In the genomic region with DNA sequence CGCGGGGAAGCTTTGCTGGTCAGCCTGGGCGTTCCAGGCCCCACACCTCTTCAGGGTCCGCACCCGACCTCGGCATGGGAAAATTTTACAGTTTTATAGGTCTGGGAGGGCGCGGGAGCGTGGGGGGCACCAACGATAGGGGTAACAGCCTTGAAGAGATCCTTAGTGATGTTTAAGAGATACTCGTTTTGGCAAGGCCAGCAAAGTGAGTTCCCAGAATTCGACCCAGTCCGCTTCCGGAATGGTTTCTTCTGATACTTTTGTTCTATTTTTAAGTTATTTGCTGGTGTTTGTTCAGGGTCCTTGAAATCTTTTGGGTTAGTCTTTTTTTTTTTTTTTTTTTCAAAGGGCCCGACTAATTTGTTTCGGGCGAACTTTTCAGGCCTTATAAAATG, we compare ENCODE assay signal across 8 mouse cellular contexts. TPM values are rescaled to one million over a fixed set of nuclear protein-coding genes. Genes with fewer than 3 reads are reported as not detected.
A peak's percentile ranks its signal among the peaks of the same experiment; 100 is the strongest.
DNase-seq lines count a peak whose midpoint lies in the region; ATAC-seq and TF ChIP-seq lines count a peak whose summit lies in the region.

No protein-coding gene starts in this region.

- peak overlapping the region; percentile 98 for H3K4me3 ChIP-seq in lung, embryonic 14.5 days (ENCODE audit: low read depth, low read length)
- peak overlapping the region; percentile 35 for H3K4me3 ChIP-seq in cortical plate, adult 2 months (ENCODE audit: insufficient read depth, low read length)
- peak overlapping the region; percentile 99 for H3K4me3 ChIP-seq in intestine, embryonic 15.5 days (replicated peaks)
- H3K4me3 ChIP-seq in neural tube, embryonic 13.5 days, result peak overlapping the region; percentile 85

- no peak for TF ChIP-seq CTCF in lung, embryonic 14.5 days (IDR thresholded peaks at IDR 0.05; ENCODE audit: low read depth)
- TF ChIP-seq CTCF in cortical plate, adult 2 months (IDR thresholded peaks at IDR 0.05; ENCODE audit: extremely low read depth, insufficient read depth, low read length), result no peak

- H3K9ac ChIP-seq in lung, embryonic 14.5 days, result peak overlapping the region; percentile 99
- H3K9ac ChIP-seq in intestine, embryonic 15.5 days, result peak overlapping the region; percentile 99
- peak overlapping the region; percentile 98 for H3K9ac ChIP-seq in neural tube, embryonic 13.5 days

- 3% methylated on average over 17 of the region's 17 CpGs for whole genome bisulfite sequencing in lung, embryonic 14.5 days
- 2% methylated on average over 17 of the region's 17 CpGs for WGBS in intestine, embryonic 15.5 days
- WGBS in neural tube, embryonic 13.5 days, result 3% methylated on average over 17 of the region's 17 CpGs

- peak overlapping the region; percentile 98 for H3K27ac ChIP-seq in lung, embryonic 14.5 days (ENCODE audit: low read depth)
- H3K27ac ChIP-seq in cortical plate, adult 2 months (ENCODE audit: insufficient read depth, low read length), result peak overlapping the region; percentile 28; the same call in 1 of the 2 replicates
- peak overlapping the region; percentile 95 for H3K27ac ChIP-seq in intestine, embryonic 15.5 days
- peak overlapping the region; percentile 93 for H3K27ac ChIP-seq in neural tube, embryonic 13.5 days (replicated peaks)

- no peaks in the 10 kb centered on the region for H3K27me3 ChIP-seq in lung, embryonic 14.5 days (ENCODE audit: insufficient read depth, low read length)
- H3K27me3 ChIP-seq in intestine, embryonic 15.5 days (replicated peaks), result no peaks in the 10 kb centered on the region
- no peaks in the 10 kb centered on the region for H3K27me3 ChIP-seq in neural tube, embryonic 13.5 days

- H3K4me2 ChIP-seq in lung, embryonic 14.5 days, result peak overlapping the region; percentile 63
- H3K4me2 ChIP-seq in intestine, embryonic 15.5 days (replicated peaks), result peak overlapping the region; percentile 60
- H3K4me2 ChIP-seq in neural tube, embryonic 13.5 days, result peak overlapping the region; percentile 70

- H3K4me1 ChIP-seq in lung, embryonic 14.5 days (ENCODE audit: insufficient read depth), result no peaks in the 10 kb centered on the region; the same call in 1 of the 2 replicates
- H3K4me1 ChIP-seq in cortical plate, adult 2 months (ENCODE audit: control insufficient read depth, insufficient read depth, low read length), result no peaks in the 10 kb centered on the region
- H3K4me1 ChIP-seq in intestine, embryonic 15.5 days (replicated peaks), result peaks cover 9% of the 10 kb centered on the region; the same call in 1 of the 2 replicates
- H3K4me1 ChIP-seq in neural tube, embryonic 13.5 days (replicated peaks), result peaks cover 21% of the 10 kb centered on the region

- TF ChIP-seq POLR2A in cortical plate, adult 2 months (IDR thresholded peaks at IDR 0.05; ENCODE audit: extremely low read depth, insufficient read depth, low read length), result no peak

- DNase-seq in lung, embryonic 14.5 days, result peak; percentile 59
- DNase-seq in lung, postnatal 14 days, result no peak
- DNase-seq in adrenal gland, postnatal 4 days (ENCODE audit: low spot score in 2 of 2), result no peak
- no peak for DNase-seq in layer of hippocampus, adult 8-10 months (ENCODE audit: low spot score in 2 of 2)

- no peak for ATAC-seq in lung, embryonic 14.5 days (ENCODE audit: insufficient read depth)
- no peak for ATAC-seq in intestine, embryonic 15.5 days
- no peak for ATAC-seq in neural tube, embryonic 13.5 days (ENCODE audit: low read depth)
- no peak for ATAC-seq in megakaryocyte-erythroid progenitor cell, adult 5-6 weeks (replicated peaks; ENCODE audit: low FRiP score, low TSS enrichment, poor library complexity, severe bottlenecking)

- H3K9me3 ChIP-seq in lung, embryonic 14.5 days (ENCODE audit: low read depth, low read length), result no peaks in the 10 kb centered on the region
- no peaks in the 10 kb centered on the region for H3K9me3 ChIP-seq in intestine, embryonic 15.5 days
- no peaks in the 10 kb centered on the region for H3K9me3 ChIP-seq in neural tube, embryonic 13.5 days

- no peaks in the 10 kb centered on the region for H3K36me3 ChIP-seq in lung, embryonic 14.5 days (ENCODE audit: insufficient read depth)
- no peaks in the 10 kb centered on the region for H3K36me3 ChIP-seq in intestine, embryonic 15.5 days
- no peaks in the 10 kb centered on the region for H3K36me3 ChIP-seq in neural tube, embryonic 13.5 days

RNA-seq across cellular contexts. Expression of a gene that starts 1.0 kb away (rescaled TPM):
- polyA plus RNA-seq in lung, embryonic 14.5 days (2014; fragmentation: Nextera tagmentation; extraction: Ambion mirVana), result 63.2 and 69.5 TPM in 2 replicates
- polyA plus RNA-seq in cortical plate, adult 2 months (2012; rRNA removed), result 25.8 and 25.9 TPM in 2 replicates
- 53.8 and 59.9 TPM in 2 replicates for polyA plus RNA-seq in intestine, embryonic 15.5 days (2015; fragmentation: Nextera tagmentation; extraction: Ambion mirVana)
- polyA plus RNA-seq in neural tube, embryonic 13.5 days (2015; fragmentation: Nextera tagmentation; extraction: Ambion mirVana), result 69.2 and 70.2 TPM in 2 replicates
- 73.5 and 86.8 TPM in 2 replicates for total RNA-seq in megakaryocyte-erythroid progenitor cell, adult 5-6 weeks (2014; fragmentation: Nextera tagmentation)
- total RNA-seq in megakaryocyte-erythroid progenitor cell, adult 5-6 weeks (2017), result 127 and 129 TPM in 2 replicates
- total RNA-seq in adrenal gland, postnatal 4 days (2021), result 10 to 100 TPM; 59.8 to 62.6 TPM
- total RNA-seq in layer of hippocampus, adult 8-10 months (2022), result 10 to 100 TPM; 50.9 to 54.9 (median 51.3) TPM

Comparison
In these comparisons a context has a peak if more than half of its experiments do, and no peak if none do; other contexts are left out.
1. H3K27ac ChIP-seq: peak in every context shown above with its lines; median percentile 98 in lung, embryonic 14.5 days; 95 in intestine, embryonic 15.5 days; 93 in neural tube, embryonic 13.5 days; 28 in cortical plate, adult 2 months.
2. H3K4me3 ChIP-seq: peak in every context shown above with its lines; median percentile 99 in intestine, embryonic 15.5 days; 98 in lung, embryonic 14.5 days; 85 in neural tube, embryonic 13.5 days; 35 in cortical plate, adult 2 months.